Mouse (Mus musculus) forebrain, embryonic 12.5 days (tissue): ENCODE measurements around the gene Nr2c2. TPM values are rescaled to one million over a fixed set of nuclear protein-coding genes. Genes with fewer than 3 reads are reported as not detected.

Experiments
- ATAC-seq: fragments of 200-750 bp; cut with Nextera tagmentation; 2 replicates; pipeline ENCODE4 v1.8.0; 2017; ENCODE audit warnings: moderate TSS enrichment; ENCODE audit not compliant: low FRiP score
- H3K27ac ChIP-seq: fragments of 300-500 bp; sonication (generic); 2 replicates; pipeline ENCODE4 v1.5.1; 2016; ENCODE audit warnings: mild to moderate bottlenecking
- H3K27me3 ChIP-seq: fragments of 300-500 bp; sonication (generic); 2 replicates; pipeline ENCODE4 v1.6.1; 2016; ENCODE audit warnings: mild to moderate bottlenecking
- H3K36me3 ChIP-seq: fragments of 300-500 bp; sonication (generic); replicated peaks from 2 replicates; pipeline ENCODE4 v1.6.1; 2016; ENCODE audit warnings: mild to moderate bottlenecking
- H3K4me1 ChIP-seq: fragments of 300-500 bp; sonication (generic); 2 replicates; pipeline ENCODE4 v1.6.1; 2016
- H3K4me2 ChIP-seq: fragments of 300-500 bp; sonication (generic); 2 replicates; pipeline ENCODE4 v1.6.1; 2016; ENCODE audit warnings: mild to moderate bottlenecking, moderate library complexity
- H3K4me3 ChIP-seq: fragments of 300-500 bp; sonication (generic); replicated peaks from 2 replicates; pipeline ENCODE4 v1.5.1; 2016; ENCODE audit warnings: mild to moderate bottlenecking
- H3K9ac ChIP-seq: fragments of 300-500 bp; sonication (generic); 2 replicates; pipeline ENCODE4 v1.6.1; 2016; ENCODE audit warnings: mild to moderate bottlenecking
- H3K9me3 ChIP-seq: fragments of 300-500 bp; sonication (generic); 2 replicates; pipeline ENCODE4 v1.6.1; 2016
- WGBS: fragments of 180-500 bp; shearing (Covaris S2); methylation state at CpG from one replicate; pipeline ENCODE4 v1.1.7; 2016; 5-methylcytosine and 5-hydroxymethylcytosine counted together
- polyA plus RNA-seq: library from polyadenylated mRNA; unstranded; fragments of >200 nt; fragmentation: Nextera tagmentation; extraction: Ambion mirVana; gene quantifications from 2 replicates; pipeline ENCODE4 v1.2.1, GENCODE M21; 2016

Nr2c2 gene
- 24.0 and 36.0 TPM in 2 replicates for polyA plus RNA-seq

DNA sequence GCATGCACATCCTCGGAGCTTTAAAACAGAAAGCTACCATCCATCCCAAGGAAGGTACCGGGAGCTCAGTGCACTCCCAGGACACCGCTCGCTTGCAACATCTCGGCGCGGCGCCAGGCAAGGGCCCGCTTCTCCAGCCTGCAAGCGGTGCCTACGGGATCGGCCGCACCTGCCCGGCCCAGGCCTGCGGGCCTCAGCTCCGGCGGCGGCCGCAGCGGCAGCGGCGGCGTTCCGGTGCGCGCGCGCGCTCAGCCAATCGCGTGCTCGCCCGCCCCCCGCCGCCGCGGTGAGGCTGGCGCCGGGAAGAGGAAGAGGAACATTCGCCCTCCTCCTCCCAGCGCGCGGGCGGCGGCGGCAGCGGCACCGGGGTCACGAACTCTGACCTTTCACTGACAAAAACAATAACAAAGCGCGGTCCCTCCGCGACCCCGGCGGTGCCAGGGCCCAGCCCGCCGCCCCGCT, at the start of gene Nr2c2:
Nr2c2 (plus strand) TSS at position 261 of the 462 bp plus-strand sequence.
- Histone ChIP-seq H3K4me2 (peak within 1 kb of the TSS; percentile 75), H3K36me3 (no peaks in the 10 kb centered on the region), H3K27ac (peak within 1 kb of the TSS; percentile 100), H3K9ac (peak within 1 kb of the TSS; percentile 99), H3K27me3 (no peaks in the 10 kb centered on the region), H3K4me1 (peaks cover 38% of the 10 kb centered on the region), H3K4me3 (peak within 1 kb of the TSS; percentile 95), H3K9me3 (no peaks in the 10 kb centered on the region)
- 0% methylated on average over 51 of the region's 58 CpGs for WGBS
- peak; percentile 69 for ATAC-seq

DNA sequence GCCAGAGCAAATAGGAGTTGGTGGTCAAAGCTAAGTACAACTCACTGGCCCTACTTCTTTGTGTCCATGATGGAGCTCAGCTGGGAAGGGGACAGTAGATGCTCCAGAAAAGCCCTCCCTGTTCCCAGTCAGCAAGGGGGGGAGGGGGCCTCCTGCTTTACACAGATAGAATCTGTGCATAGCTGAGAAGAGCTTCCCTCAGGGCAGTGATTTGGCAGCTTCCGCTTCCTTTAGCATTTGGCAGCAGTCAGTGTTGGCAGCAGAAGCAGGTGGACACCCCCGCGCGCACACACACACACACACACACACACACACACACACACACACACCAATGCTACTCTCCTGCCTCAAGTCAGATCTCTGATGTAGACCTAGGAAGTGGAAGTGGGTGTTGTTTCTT, 49.1 kb upstream of the Nr2c2 start:
- Histone ChIP-seq H3K4me3 (no peak overlapping the region), H3K36me3 (no peaks in the 10 kb centered on the region), H3K9me3 (no peaks in the 10 kb centered on the region), H3K4me2 (no peak overlapping the region), H3K4me1 (no peaks in the 10 kb centered on the region), H3K27ac (no peak overlapping the region), H3K9ac (no peak overlapping the region), H3K27me3 (no peaks in the 10 kb centered on the region)
- no peak for ATAC-seq
- WGBS: 94% methylated on average over 4 of the region's 4 CpGs

DNA sequence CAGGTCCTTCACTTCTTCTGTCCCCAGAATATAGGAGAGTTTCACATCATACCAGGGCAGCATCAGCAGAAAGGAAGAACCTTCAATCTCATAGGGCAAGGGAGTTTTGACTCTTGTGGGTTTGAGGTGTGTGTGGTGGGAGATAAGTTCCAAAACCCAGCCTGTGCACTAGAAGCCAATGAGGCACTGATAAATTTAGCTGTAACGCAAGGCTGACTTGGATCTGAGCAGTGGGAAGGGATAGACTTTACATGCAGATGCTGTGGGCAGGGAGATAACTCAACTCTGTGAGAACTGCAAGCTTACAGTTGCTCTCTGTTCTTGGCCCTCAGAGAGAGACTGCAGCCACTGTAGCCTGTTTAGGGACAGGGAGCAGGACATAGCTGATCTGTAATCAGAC, 48.3 kb upstream of the Nr2c2 start:
- Histone ChIP-seq H3K4me2 (no peak overlapping the region), H3K36me3 (no peaks in the 10 kb centered on the region), H3K9me3 (no peaks in the 10 kb centered on the region), H3K27ac (no peak overlapping the region), H3K27me3 (no peaks in the 10 kb centered on the region), H3K4me3 (no peak overlapping the region), H3K4me1 (no peaks in the 10 kb centered on the region), H3K9ac (no peak overlapping the region)
- 88% methylated on average over 1 of the region's 1 CpGs for WGBS
- ATAC-seq: no peak

DNA sequence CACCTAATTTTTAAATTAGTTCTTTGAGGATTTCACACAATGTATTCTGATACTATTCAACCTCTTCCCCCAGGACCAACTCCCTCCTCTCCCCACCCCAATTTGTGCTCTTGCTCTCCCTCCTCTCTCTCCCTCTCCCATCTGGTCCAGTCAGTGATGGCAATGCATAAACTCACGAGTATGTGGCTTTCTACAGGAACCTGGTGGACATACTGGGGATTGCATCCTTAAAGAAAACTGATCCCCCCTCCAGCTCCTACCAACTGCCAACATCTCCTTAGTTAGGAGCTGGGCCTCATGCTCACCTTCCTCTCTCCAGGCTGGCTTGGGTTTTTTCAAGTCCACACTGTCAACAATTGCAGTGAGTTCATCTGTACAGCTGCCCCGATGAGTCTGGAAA, 33.4 kb upstream of the Nr2c2 start:
- ATAC-seq: no peak
- no peaks in the 10 kb centered on the region for H3K4me1 ChIP-seq
- no peak overlapping the region for H3K27ac ChIP-seq
- no peak overlapping the region for H3K9ac ChIP-seq
- H3K9me3 ChIP-seq: no peaks in the 10 kb centered on the region
- no peaks in the 10 kb centered on the region for H3K27me3 ChIP-seq
- H3K36me3 ChIP-seq: no peaks in the 10 kb centered on the region
- H3K4me2 ChIP-seq: no peak overlapping the region
- no peak overlapping the region for H3K4me3 ChIP-seq
- 48% methylated on average over 2 of the region's 2 CpGs for WGBS

DNA sequence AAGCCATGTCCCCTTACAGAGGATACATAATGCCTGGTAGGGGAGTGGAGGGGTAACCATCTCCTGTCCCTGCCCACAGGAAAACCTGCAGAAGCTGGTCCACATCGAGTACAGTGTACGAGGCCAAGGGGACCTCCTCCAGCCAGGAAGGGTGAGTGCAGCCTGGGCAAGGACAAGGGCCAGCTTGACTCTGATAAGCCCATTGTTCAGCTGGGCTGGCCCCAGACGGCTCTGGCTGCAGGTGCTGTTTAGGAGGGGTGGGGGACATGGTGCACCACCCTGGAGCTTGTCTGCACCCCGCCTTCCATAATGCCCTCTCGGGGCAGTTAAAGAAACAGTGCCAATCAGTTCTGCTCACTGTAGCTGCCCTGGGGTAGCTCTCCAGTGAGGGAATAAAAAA, 29.5 kb upstream of the Nr2c2 start:
- Histone ChIP-seq H3K27ac (no peak overlapping the region), H3K4me2 (no peak overlapping the region), H3K27me3 (0 out of 2 replicates have a peak, but pooled peaks cover 4% of the 10 kb centered on the region), H3K9me3 (no peaks in the 10 kb centered on the region), H3K36me3 (no peaks in the 10 kb centered on the region), H3K9ac (no peak overlapping the region), H3K4me3 (no peak overlapping the region), H3K4me1 (no peaks in the 10 kb centered on the region)
- no peak for ATAC-seq
- WGBS: 56% methylated on average over 5 of the region's 5 CpGs

DNA sequence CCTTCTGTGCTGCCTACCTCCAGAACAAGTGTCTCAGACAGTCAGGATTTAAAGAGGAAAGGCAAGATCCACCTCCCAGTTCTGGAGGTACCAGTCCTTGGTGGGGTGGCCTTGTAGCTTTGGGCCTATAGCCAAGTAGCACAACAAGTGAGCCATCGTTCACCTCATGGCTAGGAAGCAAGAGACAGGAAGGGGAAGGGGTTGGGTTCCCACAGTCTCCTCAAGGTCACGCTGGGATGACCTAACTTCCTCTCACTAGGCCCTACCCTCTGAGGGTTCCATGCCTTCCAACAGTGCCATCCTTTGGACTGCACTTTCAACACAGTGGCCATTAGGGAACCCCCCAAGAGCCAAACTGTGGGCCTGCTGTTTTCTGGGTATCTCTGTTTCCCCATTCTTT, 27.7 kb upstream of the Nr2c2 start:
- peaks cover 8% of the 10 kb centered on the region; the same call in 1 of the 2 replicates for H3K27me3 ChIP-seq
- H3K4me1 ChIP-seq: no peaks in the 10 kb centered on the region
- H3K9ac ChIP-seq: no peak overlapping the region
- H3K27ac ChIP-seq: no peak overlapping the region
- no peak for ATAC-seq
- no peak overlapping the region for H3K4me2 ChIP-seq
- 88% methylated on average over 2 of the region's 2 CpGs for WGBS
- no peak overlapping the region for H3K4me3 ChIP-seq
- H3K9me3 ChIP-seq: no peaks in the 10 kb centered on the region
- no peaks in the 10 kb centered on the region for H3K36me3 ChIP-seq

DNA sequence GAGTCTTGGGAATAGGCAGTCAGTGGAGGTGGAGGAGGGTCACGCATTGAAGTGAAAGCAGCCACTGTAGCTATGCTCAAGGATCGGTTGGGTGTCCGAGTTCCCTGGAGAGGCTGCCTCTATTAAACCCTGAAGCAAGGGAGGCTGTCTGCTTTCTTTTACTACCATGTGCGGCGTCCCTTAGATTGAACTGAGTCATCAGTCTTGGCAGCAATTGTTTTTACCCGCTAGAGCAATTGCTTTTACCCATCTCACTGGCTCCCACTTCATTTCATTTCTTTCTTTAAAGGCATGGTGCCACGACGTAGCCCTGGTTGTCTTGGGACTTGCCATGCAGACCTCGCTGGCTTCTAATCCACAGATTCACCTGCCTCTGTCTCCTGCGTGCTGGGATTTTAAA, 27.1 kb upstream of the Nr2c2 start:
- no peak overlapping the region for H3K9ac ChIP-seq
- no peaks in the 10 kb centered on the region for H3K4me1 ChIP-seq
- no peak overlapping the region for H3K4me2 ChIP-seq
- ATAC-seq: no peak
- H3K36me3 ChIP-seq: no peaks in the 10 kb centered on the region
- H3K27ac ChIP-seq: no peak overlapping the region
- H3K4me3 ChIP-seq: no peak overlapping the region
- no peaks in the 10 kb centered on the region for H3K9me3 ChIP-seq
- WGBS: 78% methylated on average over 10 of the region's 10 CpGs
- H3K27me3 ChIP-seq: peaks cover 10% of the 10 kb centered on the region; the same call in 1 of the 2 replicates

DNA sequence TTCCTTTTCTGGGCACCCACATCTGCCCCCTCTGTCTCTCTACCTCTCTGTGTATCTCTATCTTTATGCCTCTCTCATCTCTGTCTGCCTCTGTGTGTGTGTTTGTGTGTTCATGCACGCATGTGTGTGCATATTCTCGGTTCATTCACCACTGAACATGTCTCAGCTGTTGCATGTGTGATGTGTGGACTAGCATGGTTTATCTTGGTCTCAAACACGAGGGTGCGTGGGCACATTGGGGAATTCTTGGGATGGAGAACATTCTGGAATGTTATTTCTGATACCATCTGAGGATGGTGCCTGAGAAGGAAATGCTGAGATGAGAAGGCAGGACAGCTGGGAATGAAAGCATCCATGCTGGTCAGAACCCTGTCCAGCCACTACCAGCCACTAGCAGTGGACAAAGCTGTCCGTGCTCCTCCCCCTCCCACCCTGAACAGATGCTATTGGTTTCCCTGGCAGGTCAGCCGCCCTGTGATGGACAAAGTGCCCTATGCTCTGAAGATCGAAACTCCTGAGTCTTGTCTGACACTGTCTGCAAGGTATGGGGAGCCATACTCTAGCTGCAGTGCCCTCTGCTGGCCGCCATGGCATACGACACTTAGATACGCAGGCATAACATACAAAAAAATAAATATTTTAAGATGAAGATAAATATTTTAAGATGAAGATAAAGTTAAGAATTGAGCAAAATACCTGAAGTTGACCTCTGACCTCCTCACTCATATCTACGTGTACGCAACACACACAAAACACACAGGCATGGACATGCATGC, 25.3 kb upstream of the Nr2c2 start:
- H3K4me2 ChIP-seq: no peak overlapping the region
- H3K9me3 ChIP-seq: no peaks in the 10 kb centered on the region
- H3K27ac ChIP-seq: no peak overlapping the region
- peak; percentile 27; the same call in 1 of the 2 replicates for ATAC-seq
- H3K4me1 ChIP-seq: no peaks in the 10 kb centered on the region
- WGBS: 48% methylated on average over 12 of the region's 12 CpGs
- H3K36me3 ChIP-seq: no peaks in the 10 kb centered on the region
- H3K4me3 ChIP-seq: no peak overlapping the region
- H3K9ac ChIP-seq: no peak overlapping the region
- peaks cover 10% of the 10 kb centered on the region; the same call in 1 of the 2 replicates for H3K27me3 ChIP-seq

DNA sequence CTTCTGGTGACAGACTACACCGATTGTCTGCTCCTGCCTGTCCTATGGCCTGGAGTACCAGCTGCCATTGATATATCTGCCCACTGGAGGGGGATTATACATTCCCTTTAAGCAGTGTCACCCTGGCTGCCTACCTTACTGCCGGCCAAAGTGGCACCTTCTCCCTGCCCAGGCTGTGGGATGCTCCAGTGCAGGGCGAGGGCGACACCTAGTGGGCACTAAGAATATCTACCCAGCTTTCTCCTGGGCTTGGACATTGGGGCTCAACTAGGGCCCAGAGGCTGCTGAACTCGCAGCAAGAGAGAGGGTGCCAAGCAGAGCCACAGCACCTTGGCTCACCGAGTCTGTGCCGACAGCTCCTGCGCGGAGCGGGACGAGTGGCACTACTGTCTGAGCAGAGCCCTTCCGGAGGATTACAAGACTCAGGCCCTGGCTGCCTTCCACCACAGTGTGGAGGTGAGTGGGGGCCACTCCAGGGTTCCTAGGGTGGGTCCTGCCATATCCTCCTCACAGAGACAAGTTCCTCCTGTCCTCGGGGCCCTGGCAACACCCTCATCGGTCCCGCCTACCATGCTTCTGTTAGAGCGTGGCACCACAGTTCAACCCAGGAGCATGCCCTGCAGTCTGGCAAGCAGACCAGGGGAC, 23.9 kb upstream of the Nr2c2 start:
- Histone ChIP-seq H3K9ac (no peak overlapping the region), H3K27me3 (peaks cover 10% of the 10 kb centered on the region; the same call in 1 of the 2 replicates), H3K9me3 (no peaks in the 10 kb centered on the region), H3K36me3 (no peaks in the 10 kb centered on the region), H3K27ac (no peak overlapping the region), H3K4me3 (no peak overlapping the region), H3K4me1 (no peaks in the 10 kb centered on the region), H3K4me2 (no peak overlapping the region)
- 34% methylated on average over 16 of the region's 16 CpGs for WGBS
- peak; percentile 89 for ATAC-seq

DNA sequence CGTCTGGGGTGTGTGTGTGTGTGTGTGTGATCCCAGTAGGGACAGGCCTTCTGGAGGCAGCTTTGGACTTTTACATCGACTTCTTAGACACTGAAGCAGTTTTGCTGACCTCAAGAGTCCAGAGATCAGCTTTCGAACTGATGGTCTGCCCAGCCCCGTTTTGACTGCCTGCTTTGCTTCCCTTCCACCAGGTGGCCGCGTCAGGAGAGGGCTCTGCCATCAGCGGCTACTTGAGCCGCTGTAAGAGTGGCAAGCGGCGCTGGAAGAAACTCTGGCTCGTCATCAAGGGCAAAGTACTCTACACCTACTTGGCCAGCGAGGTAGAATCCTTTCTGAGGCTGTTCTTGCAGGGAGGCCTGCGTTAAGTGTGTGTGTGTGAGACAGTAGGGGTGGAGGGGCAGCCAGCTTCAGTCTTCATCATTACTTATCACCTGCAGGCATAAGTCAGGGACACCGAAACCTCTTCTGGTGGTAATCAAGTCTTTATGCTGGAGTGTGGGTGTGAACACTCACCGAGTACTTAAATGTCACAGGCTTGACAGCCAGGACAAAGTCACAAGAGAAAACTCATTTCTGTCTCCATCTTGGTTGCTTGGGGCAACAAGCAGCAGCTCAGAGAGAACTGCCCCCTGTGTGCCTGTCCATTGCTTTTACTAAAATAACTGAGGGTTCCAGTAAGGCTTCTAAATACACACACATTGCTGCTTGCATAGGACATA, 19.9 kb upstream of the Nr2c2 start:
- H3K36me3 ChIP-seq: no peaks in the 10 kb centered on the region
- no peak for ATAC-seq

DNA sequence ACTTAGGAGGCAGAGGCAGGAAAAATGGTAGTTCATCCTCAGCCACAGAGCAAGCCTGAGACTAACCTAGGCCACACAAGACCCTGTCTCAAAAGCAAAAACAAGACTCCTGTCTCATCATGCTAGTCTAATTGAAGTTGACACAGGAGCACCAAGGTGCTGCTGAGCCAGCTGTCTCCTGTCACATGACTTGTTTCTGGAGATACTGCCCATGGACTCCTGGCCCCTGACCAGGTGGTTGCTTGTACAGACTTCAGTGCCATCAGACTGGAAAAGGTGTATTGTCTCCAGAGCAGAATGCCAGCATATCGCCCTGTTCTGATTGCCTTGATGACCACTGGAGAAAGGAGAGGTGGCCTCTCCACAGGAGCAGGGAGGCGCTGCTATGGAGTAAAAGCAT, 10.5 kb upstream of the Nr2c2 start:
- H3K4me3 ChIP-seq: no peak overlapping the region
- WGBS: 89% methylated on average over 2 of the region's 2 CpGs
- H3K9ac ChIP-seq: no peak overlapping the region
- H3K9me3 ChIP-seq: no peaks in the 10 kb centered on the region
- H3K4me2 ChIP-seq: no peak overlapping the region
- no peak overlapping the region for H3K27ac ChIP-seq
- no peaks in the 10 kb centered on the region for H3K27me3 ChIP-seq
- H3K36me3 ChIP-seq: no peaks in the 10 kb centered on the region
- no peaks in the 10 kb centered on the region for H3K4me1 ChIP-seq
- ATAC-seq: no peak

More for the DNA sequence above, 19.9 kb upstream of the Nr2c2 start:
- Histone ChIP-seq H3K4me2 (no peak overlapping the region), H3K4me1 (no peaks in the 10 kb centered on the region), H3K27me3 (peaks cover 6% of the 10 kb centered on the region; the same call in 1 of the 2 replicates), H3K27ac (no peak overlapping the region), H3K9ac (no peak overlapping the region), H3K4me3 (no peak overlapping the region), H3K9me3 (no peaks in the 10 kb centered on the region)
- 49% methylated on average over 15 of the region's 15 CpGs for WGBS

DNA sequence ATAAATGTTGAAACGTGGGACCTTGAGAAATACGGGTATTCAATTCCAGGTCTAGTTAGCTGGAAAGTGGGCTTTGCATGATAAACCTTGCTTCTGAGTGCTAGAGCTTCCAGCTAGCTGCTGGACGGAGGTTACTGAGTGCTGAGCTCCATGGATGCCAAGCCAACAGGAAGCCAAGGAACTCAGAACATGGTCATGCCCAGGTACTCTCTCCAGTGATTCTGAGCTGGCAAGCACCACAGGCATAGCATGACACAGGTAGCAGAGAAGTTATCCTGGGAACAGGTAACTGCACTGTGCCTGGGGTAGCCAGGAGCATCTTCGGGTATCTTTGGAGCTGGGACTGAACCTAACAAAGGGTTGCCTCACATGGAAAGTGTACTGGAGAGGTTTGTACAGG, 8.4 kb upstream of the Nr2c2 start:
- 84% methylated on average over 4 of the region's 4 CpGs for WGBS
- Histone ChIP-seq H3K9ac (no peak overlapping the region), H3K27me3 (no peaks in the 10 kb centered on the region), H3K9me3 (no peaks in the 10 kb centered on the region), H3K4me3 (no peak overlapping the region), H3K27ac (no peak overlapping the region), H3K4me2 (no peak overlapping the region), H3K36me3 (no peaks in the 10 kb centered on the region), H3K4me1 (no peaks in the 10 kb centered on the region)
- ATAC-seq: no peak
